Mouse (Mus musculus): ENCODE measurements at regions not wholly inside any gene's neighbourhood (a gene's known extent, or its start where the extent isn't known, plus 50 kb on each side); places are given as distances from the start of the nearest gene placed in this dataset.

- 21% methylated on average over 19 of the region's 19 CpGs for WGBS (ENCODE audit: insufficient replicate concordance)
- no peak for ATAC-seq (ENCODE audit: insufficient read depth)
- Histone ChIP-seq H3K27me3 (ENCODE audit: control insufficient read depth, insufficient read depth, low read length) (no peaks in the 10 kb centered on the region), H3K9me3 (ENCODE audit: control insufficient read depth, low read length) (no peaks in the 10 kb centered on the region), H3K36me3 (replicated peaks; ENCODE audit: control insufficient read depth, insufficient read depth, low read depth) (no peaks in the 10 kb centered on the region), H3K4me1 (replicated peaks; ENCODE audit: control insufficient read depth in 2 of 2, insufficient read depth in 2 of 2, low read length in 1 of 2) (no peaks in the 10 kb centered on the region), H3K27ac (no peak overlapping the region), H3K9ac (replicated peaks) (no peak overlapping the region), H3K4me2 (ENCODE audit: low read depth) (peak overlapping the region; percentile 20), H3K4me3 (ENCODE audit: insufficient read depth in 1 of 2, low read depth in 2 of 2, low read length in 2 of 2) (no peak overlapping the region)
- TF ChIP-seq CTCF (IDR thresholded peaks at IDR 0.05; ENCODE audit: low read depth) (no peak), EP300 (IDR thresholded peaks at IDR 0.05; ENCODE audit: low read depth) (no peak)
- DNase-seq (ENCODE audit: low read depth in 3 of 3, low spot score in 3 of 3) = no peak
Observed at GRCm38 (mm10) chr11:25356671-25357586, 853.6 kb downstream of the 5730522E02Rik start.

- Histone ChIP-seq H3K27ac (no peak overlapping the region), H3K9me3 (ENCODE audit: control insufficient read depth, low read length) (no peaks in the 10 kb centered on the region), H3K9ac (replicated peaks) (no peak overlapping the region), H3K27me3 (ENCODE audit: control insufficient read depth, insufficient read depth, low read length) (no peaks in the 10 kb centered on the region), H3K4me1 (replicated peaks; ENCODE audit: control insufficient read depth in 2 of 2, insufficient read depth in 2 of 2, low read length in 1 of 2) (no peaks in the 10 kb centered on the region), H3K4me3 (ENCODE audit: insufficient read depth in 1 of 2, low read depth in 2 of 2, low read length in 2 of 2) (no peak overlapping the region), H3K36me3 (replicated peaks; ENCODE audit: control insufficient read depth, insufficient read depth, low read depth) (no peaks in the 10 kb centered on the region), H3K4me2 (ENCODE audit: low read depth) (no peak overlapping the region)
- DNase-seq (ENCODE audit: low read depth in 3 of 3, low spot score in 3 of 3) (no peak), ATAC-seq (ENCODE audit: insufficient read depth) (no peak)
- 61% methylated on average over 2 of the region's 2 CpGs for WGBS (ENCODE audit: insufficient replicate concordance)
- TF ChIP-seq CTCF (IDR thresholded peaks at IDR 0.05; ENCODE audit: low read depth) (no peak), EP300 (IDR thresholded peaks at IDR 0.05; ENCODE audit: low read depth) (no peak)
Observed at GRCm38 (mm10) chr11:25335667-25336066, 874.9 kb downstream of the 5730522E02Rik start.

GRCm38 (mm10) chr11:25330696-25331095 lies 879.9 kb downstream of the 5730522E02Rik start:
- 53% methylated on average over 4 of the region's 4 CpGs for WGBS (ENCODE audit: insufficient replicate concordance)

GRCm38 (mm10) chr11:25322426-25322825 lies 888.1 kb downstream of the 5730522E02Rik start:
- H3K36me3 ChIP-seq (replicated peaks; ENCODE audit: control insufficient read depth, insufficient read depth, low read depth) = no peaks in the 10 kb centered on the region
- no peak overlapping the region for H3K9ac ChIP-seq (replicated peaks)
- no peak for ATAC-seq (ENCODE audit: insufficient read depth)
- H3K4me1 ChIP-seq (replicated peaks; ENCODE audit: control insufficient read depth in 2 of 2, insufficient read depth in 2 of 2, low read length in 1 of 2) = no peaks in the 10 kb centered on the region
- DNase-seq (ENCODE audit: low read depth in 3 of 3, low spot score in 3 of 3) = no peak
- no peaks in the 10 kb centered on the region for H3K27me3 ChIP-seq (ENCODE audit: control insufficient read depth, insufficient read depth, low read length)
- TF ChIP-seq EP300 (IDR thresholded peaks at IDR 0.05; ENCODE audit: low read depth) = no peak
- TF ChIP-seq CTCF (IDR thresholded peaks at IDR 0.05; ENCODE audit: low read depth) = no peak
- H3K27ac ChIP-seq = no peak overlapping the region
- H3K4me3 ChIP-seq (ENCODE audit: insufficient read depth in 1 of 2, low read depth in 2 of 2, low read length in 2 of 2) = no peak overlapping the region
- no peaks in the 10 kb centered on the region for H3K9me3 ChIP-seq (ENCODE audit: control insufficient read depth, low read length)
- H3K4me2 ChIP-seq (ENCODE audit: low read depth) = no peak overlapping the region

More at GRCm38 (mm10) chr11:25330696-25331095, 879.9 kb downstream of the 5730522E02Rik start:
- Histone ChIP-seq H3K36me3 (replicated peaks; ENCODE audit: control insufficient read depth, insufficient read depth, low read depth) (no peaks in the 10 kb centered on the region), H3K4me1 (replicated peaks; ENCODE audit: control insufficient read depth in 2 of 2, insufficient read depth in 2 of 2, low read length in 1 of 2) (no peaks in the 10 kb centered on the region), H3K4me2 (ENCODE audit: low read depth) (no peak overlapping the region), H3K27ac (no peak overlapping the region), H3K4me3 (ENCODE audit: insufficient read depth in 1 of 2, low read depth in 2 of 2, low read length in 2 of 2) (no peak overlapping the region), H3K9ac (replicated peaks) (no peak overlapping the region), H3K27me3 (ENCODE audit: control insufficient read depth, insufficient read depth, low read length) (no peaks in the 10 kb centered on the region), H3K9me3 (ENCODE audit: control insufficient read depth, low read length) (no peaks in the 10 kb centered on the region)
- no peak for DNase-seq (ENCODE audit: low read depth in 3 of 3, low spot score in 3 of 3)
- no peak for TF ChIP-seq CTCF (IDR thresholded peaks at IDR 0.05; ENCODE audit: low read depth)
- no peak for ATAC-seq (ENCODE audit: insufficient read depth)

GRCm38 (mm10) chr11:25321494-25321893 lies 889.1 kb downstream of the 5730522E02Rik start:
- no peak overlapping the region for H3K27ac ChIP-seq
- H3K36me3 ChIP-seq (replicated peaks; ENCODE audit: control insufficient read depth, insufficient read depth, low read depth) = no peaks in the 10 kb centered on the region
- ATAC-seq (ENCODE audit: insufficient read depth) (no peak), DNase-seq (ENCODE audit: low read depth in 3 of 3, low spot score in 3 of 3) (no peak)
- H3K9me3 ChIP-seq (ENCODE audit: control insufficient read depth, low read length) = no peaks in the 10 kb centered on the region
- TF ChIP-seq EP300 (IDR thresholded peaks at IDR 0.05; ENCODE audit: low read depth) (no peak), CTCF (IDR thresholded peaks at IDR 0.05; ENCODE audit: low read depth) (no peak)
- H3K27me3 ChIP-seq (ENCODE audit: control insufficient read depth, insufficient read depth, low read length) = no peaks in the 10 kb centered on the region
- 53% methylated on average over 4 of the region's 4 CpGs for WGBS (ENCODE audit: insufficient replicate concordance)
- H3K9ac ChIP-seq (replicated peaks) = no peak overlapping the region
- no peak overlapping the region for H3K4me3 ChIP-seq (ENCODE audit: insufficient read depth in 1 of 2, low read depth in 2 of 2, low read length in 2 of 2)
- no peaks in the 10 kb centered on the region for H3K4me1 ChIP-seq (replicated peaks; ENCODE audit: control insufficient read depth in 2 of 2, insufficient read depth in 2 of 2, low read length in 1 of 2)
- no peak overlapping the region for H3K4me2 ChIP-seq (ENCODE audit: low read depth)

Measured in liver, embryonic 14.5 days (tissue).